Mouse (Mus musculus) embryo, embryonic 11.5 days (tissue): Measurements from ENCODE around the gene Usp30.

Source experiments
- DNase-seq: peaks from one replicate; pipeline ENCODE4 v3.0.0-alpha.2; 2012; ENCODE audit warnings: low read depth, low spot score

Gene Usp30

GRCm38 (mm10) chr5:114155168-114155933 lies 90.1 kb downstream of the Usp30 start:
- no peak for DNase-seq

GRCm38 (mm10) chr5:114157236-114157635 lies 92.0 kb downstream of the Usp30 start:
- no peak for DNase-seq

- DNase-seq: no peak
These were observed 96.2 kb downstream of the Usp30 start for GRCm38 (mm10) chr5:114161424-114161823.

GRCm38 (mm10) chr5:114162106-114162815 lies 97.0 kb downstream of the Usp30 start:
- DNase-seq: no peak

- DNase-seq: no peak
These were observed 97.9 kb downstream of the Usp30 start for GRCm38 (mm10) chr5:114163117-114163696.

GRCm38 (mm10) chr5:114170345-114170744 lies 105.1 kb downstream of the Usp30 start:
- no peak for DNase-seq

GRCm38 (mm10) chr5:114172936-114173335 lies 107.7 kb downstream of the Usp30 start:
- no peak for DNase-seq

- no peak for DNase-seq
These were observed 108.2 kb downstream of the Usp30 start for GRCm38 (mm10) chr5:114173458-114173857.

GRCm38 (mm10) chr5:114173877-114174581 lies 108.8 kb downstream of the Usp30 start:
- no peak for DNase-seq
